Mouse (Mus musculus) liver, postnatal 0 days (tissue): ENCODE results near the gene Tmem174. TPM values are rescaled to one million over a fixed set of nuclear protein-coding genes. Genes with fewer than 3 reads are reported as not detected.

Experiments used
- ATAC-seq: fragments of 200-750 bp; cut with Nextera tagmentation; 2 replicates; pipeline ENCODE4 v1.8.0; 2017; ENCODE audit warnings: mild to moderate bottlenecking, moderate library complexity
- DNase-seq: peaks from one replicate; pipeline ENCODE4 v3.0.0-alpha.2; 2016
- H3K27ac ChIP-seq: fragments of 300-500 bp; sonication (generic); 2 replicates; pipeline ENCODE4 v1.5.1; 2014; ENCODE audit warnings: antibody characterized with exemption, moderate library complexity, mild to moderate bottlenecking, low read depth
- H3K27me3 ChIP-seq: fragments of 300-500 bp; sonication (generic); 2 replicates; pipeline ENCODE4 v1.6.1; 2014; ENCODE audit warnings: low read length, control low read depth, mixed read lengths; ENCODE audit not compliant: insufficient read depth
- H3K36me3 ChIP-seq: fragments of 300-500 bp; sonication (generic); replicated peaks from 2 replicates; pipeline ENCODE4 v1.6.1; 2014; ENCODE audit warnings: mild to moderate bottlenecking, control low read depth, low read length, moderate library complexity, mixed read lengths; ENCODE audit not compliant: insufficient read depth
- H3K4me1 ChIP-seq: fragments of 300-500 bp; sonication (generic); 2 replicates; pipeline ENCODE4 v1.6.1; 2014; ENCODE audit warnings: antibody characterized with exemption, mild to moderate bottlenecking, control low read depth; ENCODE audit not compliant: insufficient read depth
- H3K4me2 ChIP-seq: fragments of 300-500 bp; sonication (generic); 2 replicates; pipeline ENCODE4 v1.6.1; 2014; ENCODE audit warnings: low read depth, mild to moderate bottlenecking, low read length, moderate library complexity, mixed read lengths
- H3K4me3 ChIP-seq: fragments of 300-500 bp; sonication (generic); 2 replicates; pipeline ENCODE4 v1.5.1; 2014; ENCODE audit warnings: low read depth, low read length
- H3K9ac ChIP-seq: fragments of 300-500 bp; sonication (generic); replicated peaks from 2 replicates; pipeline ENCODE4 v1.6.1; 2014; ENCODE audit warnings: mild to moderate bottlenecking, moderate library complexity
- H3K9me3 ChIP-seq: fragments of 300-500 bp; sonication (generic); 2 replicates; pipeline ENCODE4 v1.6.1; 2016; ENCODE audit warnings: mild to moderate bottlenecking, control low read depth, low read length, mixed read lengths
- CTCF ChIP-seq: sonication (generic); IDR thresholded peaks from 2 replicates; pipeline ENCODE4 v1.5.1; 2016; ENCODE audit warnings: antibody characterized with exemption, low read depth
- EP300 ChIP-seq: IDR thresholded peaks from 2 replicates; pipeline ENCODE4 v1.6.1; 2016; ENCODE audit warnings: antibody characterized with exemption, low read depth, mild to moderate bottlenecking
- WGBS: fragments of 180-500 bp; shearing (Covaris S2); extraction: QIAGEN DNeasy Blood & Tissue Kit; methylation state at CpG from one replicate; pipeline ENCODE4 v1.1.7; 2014; ENCODE audit not compliant: insufficient replicate concordance; 5-methylcytosine and 5-hydroxymethylcytosine counted together
- polyA plus RNA-seq: library from polyadenylated mRNA; unstranded; fragments of >200 nt; fragmentation: Nextera tagmentation; extraction: Ambion mirVana; gene quantifications from 2 replicates; pipeline ENCODE4 v1.2.1, GENCODE M21; 2015

Tmem174 gene
- polyA plus RNA-seq = not detected in 2 replicates

DNA sequence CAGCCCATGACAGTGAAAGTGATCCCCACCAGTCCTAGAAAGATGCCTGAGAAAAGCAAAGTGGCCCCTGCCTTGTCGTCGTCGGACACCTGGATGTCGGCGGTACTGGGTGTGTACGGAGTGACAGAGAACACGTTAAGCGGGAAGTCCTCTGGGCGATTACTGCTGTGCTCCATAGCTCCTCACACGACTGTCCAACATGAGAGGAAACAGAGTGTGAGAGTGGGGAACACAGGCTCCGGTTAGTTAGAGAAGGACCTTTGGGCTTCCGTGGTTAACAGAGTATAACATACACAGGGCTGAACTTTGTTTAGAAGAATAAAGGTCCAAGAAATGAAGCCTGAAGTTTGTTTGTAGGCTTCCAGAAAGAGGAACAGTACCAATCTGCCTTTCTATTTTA, at the start of gene Tmem174:
Tmem174 (minus strand) TSS at position 266 of the 400 bp plus-strand sequence.
- DNase-seq = no peak
- no peak within 1 kb of the TSS for H3K27ac ChIP-seq
- H3K27me3 ChIP-seq = 0 out of 2 replicates have a peak, but pooled peaks cover 5% of the 10 kb centered on the region
- TF ChIP-seq EP300 = no peak
- TF ChIP-seq CTCF = no peak
- no peak within 1 kb of the TSS for H3K4me2 ChIP-seq
- H3K36me3 ChIP-seq = no peaks in the 10 kb centered on the region
- H3K4me1 ChIP-seq = no peaks in the 10 kb centered on the region
- no peak within 1 kb of the TSS for H3K4me3 ChIP-seq
- no peak within 1 kb of the TSS for H3K9ac ChIP-seq
- 84% methylated on average over 12 of the region's 12 CpGs for WGBS
- no peak for ATAC-seq
- H3K9me3 ChIP-seq = peaks cover 6% of the 10 kb centered on the region; the same call in 1 of the 2 replicates

GRCm38 (mm10) chr13:98684144-98684900, 47.1 kb upstream of the Tmem174 start:
- Histone ChIP-seq H3K4me3 (no peak overlapping the region), H3K4me2 (no peak overlapping the region), H3K4me1 (no peaks in the 10 kb centered on the region), H3K27me3 (no peaks in the 10 kb centered on the region), H3K9me3 (no peaks in the 10 kb centered on the region), H3K36me3 (no peaks in the 10 kb centered on the region), H3K27ac (no peak overlapping the region), H3K9ac (no peak overlapping the region)
- 65% methylated on average over 9 of the region's 9 CpGs for WGBS
- ATAC-seq (no peak), DNase-seq (no peak)
- TF ChIP-seq EP300 = no peak

- no peaks in the 10 kb centered on the region for H3K27me3 ChIP-seq
- H3K9ac ChIP-seq = no peak overlapping the region
- no peak overlapping the region for H3K4me3 ChIP-seq
- H3K4me1 ChIP-seq = no peaks in the 10 kb centered on the region
- H3K36me3 ChIP-seq = no peaks in the 10 kb centered on the region
- DNase-seq (no peak), ATAC-seq (no peak)
- H3K4me2 ChIP-seq = no peak overlapping the region
- TF ChIP-seq EP300 (no peak), CTCF (no peak)
- H3K27ac ChIP-seq = no peak overlapping the region
- 71% methylated on average over 2 of the region's 2 CpGs for WGBS
- H3K9me3 ChIP-seq = no peaks in the 10 kb centered on the region
These were observed 46.2 kb upstream of the Tmem174 start for GRCm38 (mm10) chr13:98683412-98683811.

- Histone ChIP-seq H3K9ac (no peak overlapping the region), H3K4me2 (no peak overlapping the region), H3K4me1 (no peaks in the 10 kb centered on the region), H3K36me3 (no peaks in the 10 kb centered on the region), H3K27me3 (no peaks in the 10 kb centered on the region), H3K4me3 (no peak overlapping the region), H3K27ac (no peak overlapping the region), H3K9me3 (no peaks in the 10 kb centered on the region)
- WGBS = 71% methylated on average over 5 of the region's 5 CpGs
- no peak for ATAC-seq
- no peak for DNase-seq
- TF ChIP-seq EP300 (no peak), CTCF (no peak)
These were observed 43.4 kb upstream of the Tmem174 start for GRCm38 (mm10) chr13:98680470-98681060.

DNA sequence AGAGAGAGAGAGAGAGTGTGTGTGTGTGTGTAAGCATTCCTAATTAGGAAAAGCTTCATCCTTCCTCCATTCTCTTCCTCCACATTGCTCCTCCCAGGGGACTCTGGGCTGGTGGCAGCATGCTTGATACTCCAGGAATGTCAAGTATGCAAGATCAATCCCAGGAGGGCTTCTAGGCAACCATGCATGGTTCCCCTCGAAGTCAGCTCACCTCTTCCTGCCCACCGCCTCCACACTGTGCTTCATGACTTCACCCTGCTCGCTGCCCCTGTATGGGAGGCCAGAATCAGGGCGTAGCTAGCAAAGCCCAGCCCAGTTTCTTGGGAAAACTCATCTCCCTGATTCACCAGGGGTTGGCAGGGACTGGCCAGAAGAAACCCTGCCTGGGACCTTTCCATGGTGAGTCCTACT, 42.4 kb upstream of the Tmem174 start:
- Histone ChIP-seq H3K36me3 (no peaks in the 10 kb centered on the region), H3K4me2 (no peak overlapping the region), H3K9ac (no peak overlapping the region), H3K27ac (no peak overlapping the region), H3K4me3 (no peak overlapping the region), H3K4me1 (no peaks in the 10 kb centered on the region), H3K9me3 (no peaks in the 10 kb centered on the region), H3K27me3 (no peaks in the 10 kb centered on the region)
- DNase-seq (no peak), ATAC-seq (no peak)
- TF ChIP-seq CTCF (no peak), EP300 (no peak)
- WGBS = 48% methylated on average over 4 of the region's 4 CpGs

DNA sequence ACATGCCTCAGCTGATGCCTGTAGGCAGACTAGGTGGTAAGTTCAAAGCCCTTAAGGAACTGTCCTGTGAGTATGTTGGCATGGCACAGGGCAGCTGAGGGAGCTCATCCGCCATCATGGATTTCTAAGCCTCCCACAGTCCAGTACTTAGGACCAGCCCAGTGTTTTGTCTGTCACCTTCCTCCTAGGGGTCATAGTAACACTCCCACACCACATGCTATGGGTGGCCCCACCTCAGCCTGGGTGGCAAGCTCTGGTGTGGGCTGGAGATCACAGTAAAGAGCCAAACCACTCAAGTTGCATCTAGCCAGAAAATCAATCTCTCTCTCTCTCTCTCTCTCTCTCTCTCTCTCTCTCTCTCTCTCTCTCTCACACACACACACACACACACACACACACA, 42.0 kb upstream of the Tmem174 start:
- no peak overlapping the region for H3K9ac ChIP-seq
- H3K4me2 ChIP-seq = no peak overlapping the region
- no peaks in the 10 kb centered on the region for H3K9me3 ChIP-seq
- ATAC-seq (no peak), DNase-seq (no peak)
- H3K27me3 ChIP-seq = no peaks in the 10 kb centered on the region
- no peaks in the 10 kb centered on the region for H3K4me1 ChIP-seq
- no peak overlapping the region for H3K4me3 ChIP-seq
- 64% methylated on average over 1 of the region's 1 CpGs for WGBS
- TF ChIP-seq EP300 = no peak
- TF ChIP-seq CTCF = no peak
- H3K27ac ChIP-seq = no peak overlapping the region
- no peaks in the 10 kb centered on the region for H3K36me3 ChIP-seq
